Mouse (Mus musculus): ENCODE results near the gene Kmt2d.

Kmt2d gene

GRCm38 (mm10) chr15:98865771-98866170, 5.2 kb downstream of the Kmt2d start:
- TF ChIP-seq POU5F1 (IDR thresholded peaks at IDR 0.05; ENCODE audit: borderline replicate concordance, low read length) (no peak), CTCF (conservative IDR thresholded peaks at IDR 0.05; ENCODE audit: low read length) (no peak), NANOG (IDR thresholded peaks at IDR 0.05; ENCODE audit: borderline replicate concordance, low read length) (no peak)
- Histone ChIP-seq H3K9me3 (ENCODE audit: low read length) (no peaks in the 10 kb centered on the region), H3K4me1 (replicated peaks; ENCODE audit: low read depth, low read length) (peaks cover 80% of the 10 kb centered on the region), H3K4me3 (replicated peaks; ENCODE audit: low read length) (no peak overlapping the region), H3K27me3 (ENCODE audit: insufficient read depth, low read length) (no peaks in the 10 kb centered on the region), H3K36me3 (ENCODE audit: insufficient read depth, low read length) (peaks cover 91% of the 10 kb centered on the region)

GRCm38 (mm10) chr15:98864951-98865350, 6.1 kb downstream of the Kmt2d start:
- Histone ChIP-seq H3K4me3 (replicated peaks; ENCODE audit: low read length) (no peak overlapping the region), H3K9me3 (ENCODE audit: low read length) (no peaks in the 10 kb centered on the region), H3K36me3 (ENCODE audit: insufficient read depth, low read length) (peaks cover 99% of the 10 kb centered on the region), H3K4me1 (replicated peaks; ENCODE audit: low read depth, low read length) (peaks cover 73% of the 10 kb centered on the region), H3K27me3 (ENCODE audit: insufficient read depth, low read length) (no peaks in the 10 kb centered on the region)
- TF ChIP-seq NANOG (IDR thresholded peaks at IDR 0.05; ENCODE audit: borderline replicate concordance, low read length) (no peak), CTCF (conservative IDR thresholded peaks at IDR 0.05; ENCODE audit: low read length) (no peak), POU5F1 (IDR thresholded peaks at IDR 0.05; ENCODE audit: borderline replicate concordance, low read length) (no peak)

- no peaks in the 10 kb centered on the region for H3K27me3 ChIP-seq (ENCODE audit: insufficient read depth, low read length)
- TF ChIP-seq POU5F1 (IDR thresholded peaks at IDR 0.05; ENCODE audit: borderline replicate concordance, low read length) (no peak), NANOG (IDR thresholded peaks at IDR 0.05; ENCODE audit: borderline replicate concordance, low read length) (no peak), CTCF (conservative IDR thresholded peaks at IDR 0.05; ENCODE audit: low read length) (no peak)
- peaks cover 62% of the 10 kb centered on the region for H3K4me1 ChIP-seq (replicated peaks; ENCODE audit: low read depth, low read length)
- H3K4me3 ChIP-seq (replicated peaks; ENCODE audit: low read length) = no peak overlapping the region
- H3K36me3 ChIP-seq (ENCODE audit: insufficient read depth, low read length) = peaks cover 99% of the 10 kb centered on the region
- no peaks in the 10 kb centered on the region for H3K9me3 ChIP-seq (ENCODE audit: low read length)
These were observed 7.5 kb downstream of the Kmt2d start for GRCm38 (mm10) chr15:98863451-98863958.

GRCm38 (mm10) chr15:98861701-98862410, 9.1 kb downstream of the Kmt2d start:
- H3K36me3 ChIP-seq (ENCODE audit: insufficient read depth, low read length) = peaks cover 100% of the 10 kb centered on the region
- no peaks in the 10 kb centered on the region for H3K27me3 ChIP-seq (ENCODE audit: insufficient read depth, low read length)
- no peaks in the 10 kb centered on the region for H3K9me3 ChIP-seq (ENCODE audit: low read length)
- H3K4me1 ChIP-seq (replicated peaks; ENCODE audit: low read depth, low read length) = peaks cover 51% of the 10 kb centered on the region
- no peak for TF ChIP-seq NANOG (IDR thresholded peaks at IDR 0.05; ENCODE audit: borderline replicate concordance, low read length)
- no peak for TF ChIP-seq POU5F1 (IDR thresholded peaks at IDR 0.05; ENCODE audit: borderline replicate concordance, low read length)
- no peak for TF ChIP-seq CTCF (conservative IDR thresholded peaks at IDR 0.05; ENCODE audit: low read length)
- H3K4me3 ChIP-seq (replicated peaks; ENCODE audit: low read length) = no peak overlapping the region

GRCm38 (mm10) chr15:98860921-98861320, 10.1 kb downstream of the Kmt2d start:
- no peaks in the 10 kb centered on the region for H3K27me3 ChIP-seq (ENCODE audit: insufficient read depth, low read length)
- no peak overlapping the region for H3K4me3 ChIP-seq (replicated peaks; ENCODE audit: low read length)
- H3K36me3 ChIP-seq (ENCODE audit: insufficient read depth, low read length) = peaks cover 100% of the 10 kb centered on the region
- H3K4me1 ChIP-seq (replicated peaks; ENCODE audit: low read depth, low read length) = peaks cover 54% of the 10 kb centered on the region
- TF ChIP-seq CTCF (conservative IDR thresholded peaks at IDR 0.05; ENCODE audit: low read length) (no peak), POU5F1 (IDR thresholded peaks at IDR 0.05; ENCODE audit: borderline replicate concordance, low read length) (no peak), NANOG (IDR thresholded peaks at IDR 0.05; ENCODE audit: borderline replicate concordance, low read length) (no peak)
- no peaks in the 10 kb centered on the region for H3K9me3 ChIP-seq (ENCODE audit: low read length)

GRCm38 (mm10) chr15:98859319-98860043, 11.5 kb downstream of the Kmt2d start:
- Histone ChIP-seq H3K9me3 (ENCODE audit: low read length) (no peaks in the 10 kb centered on the region), H3K4me1 (replicated peaks; ENCODE audit: low read depth, low read length) (peaks cover 57% of the 10 kb centered on the region), H3K4me3 (replicated peaks; ENCODE audit: low read length) (no peak overlapping the region), H3K36me3 (ENCODE audit: insufficient read depth, low read length) (peaks cover 100% of the 10 kb centered on the region), H3K27me3 (ENCODE audit: insufficient read depth, low read length) (no peaks in the 10 kb centered on the region)
- TF ChIP-seq POU5F1 (IDR thresholded peaks at IDR 0.05; ENCODE audit: borderline replicate concordance, low read length) (no peak), CTCF (conservative IDR thresholded peaks at IDR 0.05; ENCODE audit: low read length) (no peak), NANOG (IDR thresholded peaks at IDR 0.05; ENCODE audit: borderline replicate concordance, low read length) (no peak)

- Histone ChIP-seq H3K9me3 (ENCODE audit: low read length) (no peaks in the 10 kb centered on the region), H3K4me1 (replicated peaks; ENCODE audit: low read depth, low read length) (peaks cover 68% of the 10 kb centered on the region), H3K36me3 (ENCODE audit: insufficient read depth, low read length) (peaks cover 100% of the 10 kb centered on the region), H3K4me3 (replicated peaks; ENCODE audit: low read length) (no peak overlapping the region), H3K27me3 (ENCODE audit: insufficient read depth, low read length) (no peaks in the 10 kb centered on the region)
- TF ChIP-seq CTCF (conservative IDR thresholded peaks at IDR 0.05; ENCODE audit: low read length) (no peak), NANOG (IDR thresholded peaks at IDR 0.05; ENCODE audit: borderline replicate concordance, low read length) (no peak), POU5F1 (IDR thresholded peaks at IDR 0.05; ENCODE audit: borderline replicate concordance, low read length) (no peak)
These were observed 16.8 kb downstream of the Kmt2d start for GRCm38 (mm10) chr15:98854214-98854613.

DNA sequence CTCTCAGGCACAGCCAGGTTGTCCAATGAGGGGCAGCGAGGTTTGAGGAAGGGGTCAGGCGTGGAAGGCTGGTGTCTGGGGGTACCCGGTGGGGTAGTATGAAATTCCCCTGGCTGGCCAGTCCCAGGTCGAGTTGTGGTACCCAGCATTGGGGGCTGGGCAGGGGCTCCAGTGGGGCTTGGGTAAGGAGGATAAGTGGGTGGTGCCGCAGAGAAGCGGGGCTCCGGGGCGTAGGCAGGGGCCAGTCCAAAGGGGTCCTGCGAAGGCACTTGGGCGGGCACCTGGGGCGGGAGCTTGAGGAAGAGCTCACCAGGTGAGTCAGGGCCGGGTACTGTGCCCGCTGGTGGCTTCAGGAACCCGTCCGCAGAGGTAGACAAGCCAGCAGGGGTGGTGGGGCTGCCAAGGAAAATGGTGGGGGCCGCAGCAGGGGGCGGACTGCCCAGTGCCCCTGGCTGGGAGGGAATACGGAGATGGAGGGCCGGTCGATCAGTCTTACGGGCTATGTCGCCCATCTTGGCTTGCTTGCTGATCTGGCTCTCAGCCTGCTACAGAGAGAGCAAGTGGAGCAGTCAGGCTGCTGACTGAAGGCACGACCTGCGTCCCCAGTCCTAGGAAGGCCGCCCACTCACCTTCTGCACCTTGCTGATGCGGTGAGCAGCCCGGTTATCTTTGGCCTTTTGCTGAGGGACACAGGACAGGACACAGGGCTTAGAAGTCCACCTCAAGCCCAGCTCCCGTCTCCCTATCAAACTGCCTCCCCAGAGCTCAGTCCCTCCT, 17.7 kb downstream of the Kmt2d start:
- Histone ChIP-seq H3K27me3 (ENCODE audit: insufficient read depth, low read length) (no peaks in the 10 kb centered on the region), H3K36me3 (ENCODE audit: insufficient read depth, low read length) (peaks cover 100% of the 10 kb centered on the region), H3K4me1 (replicated peaks; ENCODE audit: low read depth, low read length) (peaks cover 68% of the 10 kb centered on the region), H3K4me3 (replicated peaks; ENCODE audit: low read length) (no peak overlapping the region), H3K9me3 (ENCODE audit: low read length) (no peaks in the 10 kb centered on the region)
- TF ChIP-seq NANOG (IDR thresholded peaks at IDR 0.05; ENCODE audit: borderline replicate concordance, low read length) (no peak), CTCF (conservative IDR thresholded peaks at IDR 0.05; ENCODE audit: low read length) (no peak)
